Comparison of ENCODE assay signal across 10 mouse cellular contexts in the genomic region with DNA sequence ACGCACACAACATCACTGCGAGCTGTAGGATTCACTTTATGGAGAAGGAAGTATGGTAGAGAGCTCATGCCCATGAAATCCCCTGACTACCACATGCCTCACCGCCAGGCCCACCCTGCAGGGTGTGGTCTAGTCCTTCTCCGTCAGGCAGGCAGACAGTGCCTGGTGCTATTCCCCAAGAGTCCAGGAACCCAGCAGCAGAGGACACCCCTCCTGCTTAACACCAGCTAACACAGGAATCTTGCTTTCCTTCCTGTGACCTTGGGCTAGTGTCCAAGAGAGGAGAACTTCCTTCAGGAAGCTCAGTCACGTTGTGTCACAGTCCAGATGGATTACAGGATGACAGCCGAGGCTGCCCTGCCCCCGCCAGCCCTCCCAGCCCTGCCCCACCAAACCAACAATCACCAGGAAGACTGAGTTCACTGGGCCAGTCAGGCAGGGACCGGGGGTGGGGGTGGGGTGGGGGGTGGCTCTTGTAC. TPM values are rescaled to one million over a fixed set of nuclear protein-coding genes. Genes with fewer than 3 reads are reported as not detected.
DNase-seq lines count a peak whose midpoint lies in the region; ATAC-seq and TF ChIP-seq lines count a peak whose summit lies in the region.
"Had no signal": no experiment of that assay in that cellular context is flagged by ENCODE, and none has a peak within 500 bp of the region (broad histone marks: within the 10 kb centered on the region; RNA-seq: fewer than 3 reads in every experiment).

No protein-coding gene starts in this region.

- no peaks in the 10 kb centered on the region for H3K4me1 ChIP-seq in neural tube, embryonic 15.5 days
- H3K4me1 ChIP-seq in liver, embryonic 11.5 days (replicated peaks; ENCODE audit: control insufficient read depth, insufficient read depth, low read length), result peaks cover 7% of the 10 kb centered on the region; the same call in 1 of the 2 replicates
- peaks cover 7% of the 10 kb centered on the region for H3K4me1 ChIP-seq in stomach, postnatal 0 days (replicated peaks; ENCODE audit: control insufficient read depth, insufficient read depth)
- no peaks in the 10 kb centered on the region for H3K4me1 ChIP-seq in midbrain, embryonic 15.5 days

- WGBS in neural tube, embryonic 15.5 days, result 67% methylated on average over 8 of the region's 8 CpGs
- WGBS in liver, embryonic 11.5 days, result 36% methylated on average over 8 of the region's 8 CpGs
- WGBS in stomach, postnatal 0 days, result 16% methylated on average over 8 of the region's 8 CpGs
- 78% methylated on average over 8 of the region's 8 CpGs for WGBS in midbrain, embryonic 15.5 days

- 0 out of 2 replicates have a peak overlapping the region, but pooled peaks have one; percentile 13 for H3K27ac ChIP-seq in neural tube, embryonic 15.5 days (replicated peaks)
- H3K27ac ChIP-seq in liver, embryonic 11.5 days (ENCODE audit: low read depth, low read length), result no peak overlapping the region
- H3K27ac ChIP-seq in stomach, postnatal 0 days (replicated peaks), result peak overlapping the region; percentile 88
- no peak overlapping the region for H3K27ac ChIP-seq in midbrain, embryonic 15.5 days

- intact Hi-C loops in heart, postnatal 36 days (cut with DNase I), result no loop called here

- H3K4me3 ChIP-seq in neural tube, embryonic 15.5 days (replicated peaks), result no peak overlapping the region
- no peak overlapping the region for H3K4me3 ChIP-seq in liver, embryonic 11.5 days (ENCODE audit: low read depth, low read length)
- no peak overlapping the region for H3K4me3 ChIP-seq in stomach, postnatal 0 days (ENCODE audit: low read depth, low read length)
- no peak overlapping the region for H3K4me3 ChIP-seq in midbrain, embryonic 15.5 days

- no peak for TF ChIP-seq EP300 in stomach, postnatal 0 days (optimal IDR thresholded peaks at IDR 0.05)

- H3K9ac ChIP-seq in neural tube, embryonic 15.5 days (replicated peaks), result no peak overlapping the region
- no peak overlapping the region for H3K9ac ChIP-seq in liver, embryonic 11.5 days (ENCODE audit: low read depth, low read length)
- H3K9ac ChIP-seq in stomach, postnatal 0 days (ENCODE audit: low read length), result no peak overlapping the region
- no peak overlapping the region for H3K9ac ChIP-seq in midbrain, embryonic 15.5 days

- no peak overlapping the region for H3K4me2 ChIP-seq in neural tube, embryonic 15.5 days
- H3K4me2 ChIP-seq in liver, embryonic 11.5 days, result no peak overlapping the region
- 0 out of 2 replicates have a peak overlapping the region, but pooled peaks have one; percentile 23 for H3K4me2 ChIP-seq in stomach, postnatal 0 days (replicated peaks; ENCODE audit: low read depth)
- H3K4me2 ChIP-seq in midbrain, embryonic 15.5 days, result no peak overlapping the region

- H3K36me3 ChIP-seq in neural tube, embryonic 15.5 days, result no peaks in the 10 kb centered on the region
- no peaks in the 10 kb centered on the region for H3K36me3 ChIP-seq in liver, embryonic 11.5 days (ENCODE audit: control insufficient read depth, insufficient read depth, low read length)
- no peaks in the 10 kb centered on the region for H3K36me3 ChIP-seq in stomach, postnatal 0 days (ENCODE audit: control insufficient read depth, insufficient read depth, low read length)
- no peaks in the 10 kb centered on the region for H3K36me3 ChIP-seq in midbrain, embryonic 15.5 days (replicated peaks)

- no peak; the same call in 1 of the 2 replicates for TF ChIP-seq CTCF in stomach, postnatal 0 days (IDR thresholded peaks at IDR 0.05; ENCODE audit: low read depth)

- no peaks in the 10 kb centered on the region for H3K27me3 ChIP-seq in neural tube, embryonic 15.5 days (replicated peaks)
- H3K27me3 ChIP-seq in liver, embryonic 11.5 days (replicated peaks; ENCODE audit: control insufficient read depth, insufficient read depth, low read length), result no peaks in the 10 kb centered on the region
- H3K27me3 ChIP-seq in stomach, postnatal 0 days (ENCODE audit: control insufficient read depth, insufficient read depth, low read length), result no peaks in the 10 kb centered on the region
- H3K27me3 ChIP-seq in midbrain, embryonic 15.5 days (replicated peaks), result no peaks in the 10 kb centered on the region

- H3K9me3 ChIP-seq in neural tube, embryonic 15.5 days (replicated peaks), result no peaks in the 10 kb centered on the region
- no peaks in the 10 kb centered on the region for H3K9me3 ChIP-seq in liver, embryonic 11.5 days (ENCODE audit: control insufficient read depth, low read length)
- H3K9me3 ChIP-seq in stomach, postnatal 0 days (ENCODE audit: control insufficient read depth, low read length), result no peaks in the 10 kb centered on the region
- no peaks in the 10 kb centered on the region for H3K9me3 ChIP-seq in midbrain, embryonic 15.5 days

- DNase-seq in neural tube, embryonic 10.5 days (ENCODE audit: extremely low spot score, low spot score), result no peak
- DNase-seq in heart, postnatal 36 days, result peak; percentile 52 to 63
- no peak for DNase-seq in liver, embryonic 11.5 days (ENCODE audit: low spot score)
- peak; percentile 76 for DNase-seq in stomach, postnatal 0 days (ENCODE audit: low spot score)
- DNase-seq in thymus, postnatal 36 days, result no peak

- ATAC-seq in neural tube, embryonic 15.5 days (ENCODE audit: low FRiP score), result no peak
- peak; percentile 54 for ATAC-seq in liver, embryonic 11.5 days (replicated peaks; ENCODE audit: low FRiP score)
- ATAC-seq in stomach, postnatal 0 days (ENCODE audit: low FRiP score, low TSS enrichment), result peak; percentile 92
- no peak for ATAC-seq in cerebellum, adult (ENCODE audit: insufficient number of reproducible peaks, low FRiP score, low TSS enrichment)
- no peak for ATAC-seq in midbrain, embryonic 15.5 days (replicated peaks)

RNA-seq across cellular contexts. Expression of gene Cdc42bpb, which starts 9.2 kb away (rescaled TPM):
- 30.2 and 33.7 TPM in 2 replicates for polyA plus RNA-seq in neural tube, embryonic 15.5 days (2015; fragmentation: Nextera tagmentation; extraction: Ambion mirVana)
- 10 to 100 TPM; 54.6 to 62.5 TPM for total RNA-seq in heart, postnatal 36 days (2021)
- polyA plus RNA-seq in liver, embryonic 11.5 days (2014; fragmentation: Nextera tagmentation; extraction: Ambion mirVana), result 22.4 and 25.6 TPM in 2 replicates
- 18.6 and 18.7 TPM in 2 replicates for polyA plus RNA-seq in stomach, postnatal 0 days (2015; fragmentation: Nextera tagmentation; extraction: Ambion mirVana)
- polyA plus RNA-seq in midbrain, embryonic 15.5 days (2015; fragmentation: Nextera tagmentation; extraction: Ambion mirVana), result 44.7 and 44.9 TPM in 2 replicates
- total RNA-seq: MEL had no signal

RNA-seq across cellular contexts. Expression of gene Lbhd2, which starts 19.9 kb away (rescaled TPM):
- polyA plus RNA-seq in neural tube, embryonic 15.5 days (2015; fragmentation: Nextera tagmentation; extraction: Ambion mirVana), result 1.4 and 2.8 TPM in 2 replicates
- not detected for total RNA-seq in heart, postnatal 36 days (2021)
- polyA plus RNA-seq in liver, embryonic 11.5 days (2014; fragmentation: Nextera tagmentation; extraction: Ambion mirVana), result 0.36 TPM in 1 of 2 replicates, not detected in the other
- 2.2 TPM in 2 replicates for polyA plus RNA-seq in stomach, postnatal 0 days (2015; fragmentation: Nextera tagmentation; extraction: Ambion mirVana)
- polyA plus RNA-seq in midbrain, embryonic 15.5 days (2015; fragmentation: Nextera tagmentation; extraction: Ambion mirVana), result 3.2 and 3.5 TPM in 2 replicates
- total RNA-seq: MEL had no signal

RNA-seq across cellular contexts. Expression of gene Exoc3l4, which starts 30.1 kb away (rescaled TPM):
- polyA plus RNA-seq in neural tube, embryonic 15.5 days (2015; fragmentation: Nextera tagmentation; extraction: Ambion mirVana), result 1.9 and 11.8 TPM in 2 replicates
- 1 to 10 TPM; 2.9 to 3.0 TPM for total RNA-seq in heart, postnatal 36 days (2021)
- 18.6 and 20.4 TPM in 2 replicates for polyA plus RNA-seq in liver, embryonic 11.5 days (2014; fragmentation: Nextera tagmentation; extraction: Ambion mirVana)
- polyA plus RNA-seq in stomach, postnatal 0 days (2015; fragmentation: Nextera tagmentation; extraction: Ambion mirVana), result 7.3 and 8.6 TPM in 2 replicates
- polyA plus RNA-seq in midbrain, embryonic 15.5 days (2015; fragmentation: Nextera tagmentation; extraction: Ambion mirVana), result 1.9 and 2.8 TPM in 2 replicates

RNA-seq across cellular contexts. Expression of gene Tnfaip2, which starts 55.6 kb away (rescaled TPM):
- polyA plus RNA-seq in neural tube, embryonic 15.5 days (2015; fragmentation: Nextera tagmentation; extraction: Ambion mirVana), result 1.00 and 3.3 TPM in 2 replicates
- 10 to 100 TPM; 32.7 to 38.8 TPM for total RNA-seq in heart, postnatal 36 days (2021)
- polyA plus RNA-seq in liver, embryonic 11.5 days (2014; fragmentation: Nextera tagmentation; extraction: Ambion mirVana), result 107 TPM in 2 replicates
- polyA plus RNA-seq in stomach, postnatal 0 days (2015; fragmentation: Nextera tagmentation; extraction: Ambion mirVana), result 14.5 and 15.6 TPM in 2 replicates
- 0.38 and 1.3 TPM in 2 replicates for polyA plus RNA-seq in midbrain, embryonic 15.5 days (2015; fragmentation: Nextera tagmentation; extraction: Ambion mirVana)
- polyA plus RNA-seq: neural tube, embryonic 14.5 days had no signal

Comparison
In these comparisons a context has a peak if more than half of its experiments do, and no peak if none do; other contexts are left out.
1. ATAC-seq: peak in liver, embryonic 11.5 days (single experiment) and stomach, postnatal 0 days (single experiment); none in neural tube, embryonic 15.5 days (single experiment), cerebellum, adult (single experiment) and midbrain, embryonic 15.5 days (single experiment).
2. H3K27ac ChIP-seq: peak in neural tube, embryonic 15.5 days (single experiment) and stomach, postnatal 0 days (single experiment); none in liver, embryonic 11.5 days (single experiment) and midbrain, embryonic 15.5 days (single experiment).
3. DNase-seq: peak in heart, postnatal 36 days (2 of 2) and stomach, postnatal 0 days (single experiment); none in neural tube, embryonic 10.5 days (single experiment), liver, embryonic 11.5 days (single experiment) and thymus, postnatal 36 days (0 of 2).